Mouse (Mus musculus): ENCODE data around the gene Trappc11. TPM values are rescaled to one million over a fixed set of nuclear protein-coding genes. Genes with fewer than 3 reads are reported as not detected.

Gene Trappc11
- total and polyA plus RNA-seq, 2 experiments = 12.6 to 25.6 TPM

- Histone ChIP-seq H3K79me2 (ENCODE audit: control insufficient read depth, insufficient read depth, low read length) (no peaks in the 10 kb centered on the region), H3K27ac (replicated peaks; ENCODE audit: insufficient read depth, low read depth, low read length) (no peak within 1 kb of the TSS), H3K27me3 (ENCODE audit: control insufficient read depth, insufficient read depth, low read length) (no peaks in the 10 kb centered on the region), H3K4me3 (ENCODE audit: insufficient read depth, low read depth, low read length) (no peak within 1 kb of the TSS), H3K4me1 (ENCODE audit: control insufficient read depth, insufficient read depth, low read length) (no peaks in the 10 kb centered on the region), H3K9ac (ENCODE audit: low read depth, low read length) (no peak within 1 kb of the TSS), H3K36me3 (ENCODE audit: control insufficient read depth, insufficient read depth, low read length) (no peaks in the 10 kb centered on the region)
- DNase-seq (ENCODE audit: extremely low read depth, low read depth, low spot score) = no peak
- 90% methylated on average over 19 of the region's 19 CpGs for WGBS
- TF ChIP-seq CTCF (IDR thresholded peaks at IDR 0.05; ENCODE audit: low read depth, low read length) (no peak), POLR2A (IDR thresholded peaks at IDR 0.05; ENCODE audit: extremely low read depth, insufficient read depth, low read length) (no peak)
Measured at GRCm38 (mm10) chr8:47446312-47447046, 86.8 kb downstream of the Trappc11 start, which contains the start of gene Stox2. TSS of gene Stox2 (minus strand) at chr8:47446362.

Other genes with a start within 250 kb of the Trappc11 start
- 0.87 and 1.0 TPM in 2 replicates for gene Stox2, start 87.1 kb downstream of the Trappc11 start, total RNA-seq (2014; rRNA removed)
- gene Stox2, start 87.1 kb downstream of the Trappc11 start, polyA plus RNA-seq (2012; rRNA removed) = 0.10 and 0.26 TPM in 2 replicates
- gene Rwdd4a, start 194 bp upstream of the Trappc11 start, total RNA-seq (2014; rRNA removed) = 9.6 and 10.7 TPM in 2 replicates
- gene Rwdd4a, start 194 bp upstream of the Trappc11 start, polyA plus RNA-seq (2012; rRNA removed) = 12.3 and 13.0 TPM in 2 replicates
- 6.1 and 11.4 TPM in 2 replicates for gene Ing2, start 142.1 kb upstream of the Trappc11 start, total RNA-seq (2014; rRNA removed)
- gene Ing2, start 142.1 kb upstream of the Trappc11 start, polyA plus RNA-seq (2012; rRNA removed) = 1.6 and 2.6 TPM in 2 replicates
- gene Cdkn2aip, start 180.5 kb upstream of the Trappc11 start, total RNA-seq (2014; rRNA removed) = 12.1 and 15.0 TPM in 2 replicates
- 7.3 and 8.3 TPM in 2 replicates for gene Cdkn2aip, start 180.5 kb upstream of the Trappc11 start, polyA plus RNA-seq (2012; rRNA removed)